Mouse (Mus musculus): Measurements from ENCODE around the gene Asphd1. TPM values are rescaled to one million over a fixed set of nuclear protein-coding genes. Genes with fewer than 3 reads are reported as not detected.

Asphd1 gene
- polyA plus RNA-seq, 2 experiments, result 0.15 to 0.26 TPM

GRCm38 (mm10) chr7:126928384-126929037 lies 20.9 kb downstream of the Asphd1 start, which contains the start of gene Kctd13:
Gene Kctd13 (plus strand): TSS chr7:126928879.
- Histone ChIP-seq H3K36me3 (ENCODE audit: control insufficient read depth, insufficient read depth, low read length) (peaks cover 13% of the 10 kb centered on the region), H3K9me3 (ENCODE audit: control insufficient read depth, low read length) (no peaks in the 10 kb centered on the region), H3K4me3 (replicated peaks; ENCODE audit: low read length) (peak within 1 kb of the TSS; percentile 85), H3K27me3 (ENCODE audit: control insufficient read depth, insufficient read depth, low read length) (no peaks in the 10 kb centered on the region), H3K9ac (ENCODE audit: low read depth, low read length, severe bottlenecking) (peak within 1 kb of the TSS; percentile 81), H3K4me2 (replicated peaks; ENCODE audit: low read depth, low read length, severe bottlenecking) (peak within 1 kb of the TSS; percentile 91), H3K27ac (replicated peaks; ENCODE audit: low read depth, low read length) (peak within 1 kb of the TSS; percentile 68; the same call in 1 of the 2 replicates), H3K4me1 (ENCODE audit: control insufficient read depth, insufficient read depth, low read length) (peaks cover 9% of the 10 kb centered on the region)
- TF ChIP-seq POLR2A (IDR thresholded peaks at IDR 0.05; ENCODE audit: borderline replicate concordance, extremely low read depth, insufficient read depth, insufficient read length), result peak; percentile 89; the same call in 1 of the 2 replicates
- peak; percentile 97 for ATAC-seq (ENCODE audit: low FRiP score, low read depth)
- peak; percentile 91 for DNase-seq (ENCODE audit: low spot score)
- 3% methylated on average over 48 of the region's 56 CpGs for WGBS

DNA sequence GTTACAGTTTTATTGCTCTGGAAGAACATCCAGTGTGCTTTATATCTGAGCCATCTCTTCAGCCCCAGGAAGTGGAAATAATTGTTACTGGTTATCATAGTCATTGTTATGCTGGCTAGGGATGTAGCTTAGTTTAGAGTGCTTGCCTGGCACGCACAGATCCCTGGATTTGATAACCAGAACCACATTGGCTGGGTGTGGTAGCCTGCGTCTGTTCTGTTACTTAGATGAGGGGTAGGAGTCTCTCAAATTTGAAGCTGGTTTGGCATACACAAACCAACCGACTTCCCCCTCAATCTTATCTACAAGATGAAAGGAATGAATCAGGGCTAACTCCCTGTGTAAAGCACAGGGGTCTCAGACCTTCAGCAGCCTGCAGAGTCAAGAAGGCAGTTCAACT lies 23.1 kb downstream of the Asphd1 start:
- 18% methylated on average over 3 of the region's 3 CpGs for WGBS

DNA sequence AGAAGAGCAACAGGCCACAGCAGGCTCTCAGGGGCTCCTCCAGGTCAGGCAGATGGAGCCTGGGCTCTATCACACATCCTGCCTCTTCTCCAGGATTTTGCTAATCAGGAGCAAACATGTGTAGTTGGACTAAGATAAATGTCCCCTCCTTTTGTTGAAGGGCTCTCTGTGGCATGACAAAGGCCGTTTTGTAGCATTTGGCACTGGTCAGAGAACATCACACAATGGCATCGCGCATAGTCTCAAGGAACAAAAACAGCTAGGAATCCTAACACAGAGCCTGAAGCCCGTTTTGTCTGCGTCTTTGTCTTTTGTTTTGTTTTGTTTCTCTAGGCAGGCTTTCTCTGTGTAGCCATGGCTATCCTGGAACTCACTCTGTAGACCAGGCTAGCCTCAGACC lies 25.4 kb downstream of the Asphd1 start:
- H3K4me3 ChIP-seq (replicated peaks; ENCODE audit: low read length), result no peak overlapping the region
- no peak overlapping the region for H3K4me2 ChIP-seq (replicated peaks; ENCODE audit: low read depth, low read length, severe bottlenecking)
- TF ChIP-seq POLR2A (IDR thresholded peaks at IDR 0.05; ENCODE audit: borderline replicate concordance, extremely low read depth, insufficient read depth, insufficient read length), result no peak
- no peaks in the 10 kb centered on the region for H3K27me3 ChIP-seq (ENCODE audit: control insufficient read depth, insufficient read depth, low read length)
- H3K9me3 ChIP-seq (ENCODE audit: control insufficient read depth, low read length), result no peaks in the 10 kb centered on the region
- no peak overlapping the region for H3K27ac ChIP-seq (replicated peaks; ENCODE audit: low read depth, low read length)
- ATAC-seq (ENCODE audit: low FRiP score, low read depth), result no peak
- H3K9ac ChIP-seq (ENCODE audit: low read depth, low read length, severe bottlenecking), result no peak overlapping the region
- 79% methylated on average over 5 of the region's 5 CpGs for WGBS
- no peak for DNase-seq (ENCODE audit: low spot score)
- no peaks in the 10 kb centered on the region for H3K4me1 ChIP-seq (ENCODE audit: control insufficient read depth, insufficient read depth, low read length)
- no peaks in the 10 kb centered on the region for H3K36me3 ChIP-seq (ENCODE audit: control insufficient read depth, insufficient read depth, low read length)

More for the DNA sequence above, 23.1 kb downstream of the Asphd1 start:
- TF ChIP-seq POLR2A (IDR thresholded peaks at IDR 0.05; ENCODE audit: borderline replicate concordance, extremely low read depth, insufficient read depth, insufficient read length), result no peak
- no peaks in the 10 kb centered on the region for H3K9me3 ChIP-seq (ENCODE audit: control insufficient read depth, low read length)
- H3K4me2 ChIP-seq (replicated peaks; ENCODE audit: low read depth, low read length, severe bottlenecking), result no peak overlapping the region
- peaks cover 7% of the 10 kb centered on the region for H3K36me3 ChIP-seq (ENCODE audit: control insufficient read depth, insufficient read depth, low read length)
- H3K27ac ChIP-seq (replicated peaks; ENCODE audit: low read depth, low read length), result no peak overlapping the region
- peaks cover 9% of the 10 kb centered on the region for H3K4me1 ChIP-seq (ENCODE audit: control insufficient read depth, insufficient read depth, low read length)
- H3K27me3 ChIP-seq (ENCODE audit: control insufficient read depth, insufficient read depth, low read length), result no peaks in the 10 kb centered on the region
- DNase-seq (ENCODE audit: low spot score) (no peak), ATAC-seq (ENCODE audit: low FRiP score, low read depth) (no peak)
- H3K9ac ChIP-seq (ENCODE audit: low read depth, low read length, severe bottlenecking), result no peak overlapping the region
- H3K4me3 ChIP-seq (replicated peaks; ENCODE audit: low read length), result no peak overlapping the region

GRCm38 (mm10) chr7:126922624-126923060 lies 26.7 kb downstream of the Asphd1 start, which contains the start of gene Tmem219:
Gene Tmem219 (minus strand): TSS chr7:126922917.
- no peaks in the 10 kb centered on the region for H3K4me1 ChIP-seq (ENCODE audit: control insufficient read depth, insufficient read depth, low read length)
- no peaks in the 10 kb centered on the region for H3K9me3 ChIP-seq (ENCODE audit: control insufficient read depth, low read length)
- no peaks in the 10 kb centered on the region for H3K36me3 ChIP-seq (ENCODE audit: control insufficient read depth, insufficient read depth, low read length)
- H3K4me3 ChIP-seq (replicated peaks; ENCODE audit: low read length), result no peak within 1 kb of the TSS
- TF ChIP-seq POLR2A (IDR thresholded peaks at IDR 0.05; ENCODE audit: borderline replicate concordance, extremely low read depth, insufficient read depth, insufficient read length), result no peak
- DNase-seq (ENCODE audit: low spot score), result peak; percentile 81
- H3K9ac ChIP-seq (ENCODE audit: low read depth, low read length, severe bottlenecking), result 0 out of 2 replicates have a peak within 1 kb of the TSS, but pooled peaks have one; percentile 6
- no peaks in the 10 kb centered on the region for H3K27me3 ChIP-seq (ENCODE audit: control insufficient read depth, insufficient read depth, low read length)
- 40% methylated on average over 5 of the region's 5 CpGs for WGBS
- peak; percentile 78 for ATAC-seq (ENCODE audit: low FRiP score, low read depth)
- H3K4me2 ChIP-seq (replicated peaks; ENCODE audit: low read depth, low read length, severe bottlenecking), result no peak within 1 kb of the TSS
- H3K27ac ChIP-seq (replicated peaks; ENCODE audit: low read depth, low read length), result peak within 1 kb of the TSS; percentile 6; the same call in 1 of the 2 replicates

- TF ChIP-seq POLR2A (IDR thresholded peaks at IDR 0.05; ENCODE audit: borderline replicate concordance, extremely low read depth, insufficient read depth, insufficient read length), result no peak
- DNase-seq (ENCODE audit: low spot score), result no peak
- 71% methylated on average over 2 of the region's 2 CpGs for WGBS
These were observed 27.8 kb downstream of the Asphd1 start for GRCm38 (mm10) chr7:126921563-126921962.

More at GRCm38 (mm10) chr7:126921563-126921962, 27.8 kb downstream of the Asphd1 start:
- no peak overlapping the region for H3K4me2 ChIP-seq (replicated peaks; ENCODE audit: low read depth, low read length, severe bottlenecking)
- no peak for ATAC-seq (ENCODE audit: low FRiP score, low read depth)
- no peaks in the 10 kb centered on the region for H3K36me3 ChIP-seq (ENCODE audit: control insufficient read depth, insufficient read depth, low read length)
- H3K27ac ChIP-seq (replicated peaks; ENCODE audit: low read depth, low read length), result no peak overlapping the region
- no peaks in the 10 kb centered on the region for H3K9me3 ChIP-seq (ENCODE audit: control insufficient read depth, low read length)
- H3K27me3 ChIP-seq (ENCODE audit: control insufficient read depth, insufficient read depth, low read length), result no peaks in the 10 kb centered on the region
- no peak overlapping the region for H3K4me3 ChIP-seq (replicated peaks; ENCODE audit: low read length)
- H3K4me1 ChIP-seq (ENCODE audit: control insufficient read depth, insufficient read depth, low read length), result no peaks in the 10 kb centered on the region
- no peak overlapping the region for H3K9ac ChIP-seq (ENCODE audit: low read depth, low read length, severe bottlenecking)
